In the genomic region with DNA sequence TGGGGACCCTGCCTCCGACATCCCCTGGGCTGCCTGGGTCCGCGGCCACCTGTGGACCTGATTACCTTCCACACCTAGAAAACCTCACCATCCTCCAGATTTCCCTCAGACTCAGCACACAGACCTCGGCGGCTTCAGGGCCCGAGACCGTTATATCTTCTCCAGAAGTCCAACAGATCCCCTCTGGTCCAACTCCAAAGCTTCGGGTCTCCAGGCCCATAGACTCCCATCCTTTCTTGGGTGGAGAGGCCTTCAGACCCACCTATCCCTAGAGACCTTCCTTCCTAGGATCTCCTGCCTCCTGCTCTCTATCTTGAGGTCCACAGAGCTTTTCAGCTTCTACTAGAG, we compare ENCODE assay signal across 8 mouse cellular contexts. TPM values are rescaled to one million over a fixed set of nuclear protein-coding genes. Genes with fewer than 3 reads are reported as not detected.
DNase-seq lines count a peak whose midpoint lies in the region; ATAC-seq and TF ChIP-seq lines count a peak whose summit lies in the region.

No protein-coding gene starts in this region.

- H3K4me3 ChIP-seq in left cerebral cortex, adult 2 months = peak overlapping the region; percentile 70
- H3K4me3 ChIP-seq in cortical plate, adult 2 months (ENCODE audit: insufficient read depth, low read length) = peak overlapping the region; percentile 53
- H3K4me3 ChIP-seq in hindbrain, postnatal 0 days (ENCODE audit: low read length) = peak overlapping the region; percentile 80
- H3K4me3 ChIP-seq in myocyte = peak overlapping the region; percentile 58

- H3K9ac ChIP-seq in hindbrain, postnatal 0 days (replicated peaks; ENCODE audit: low read length) = peak overlapping the region; percentile 85

- no peaks in the 10 kb centered on the region for H3K27me3 ChIP-seq in hindbrain, postnatal 0 days (ENCODE audit: insufficient read depth, low read length)
- H3K27me3 ChIP-seq in myocyte (ENCODE audit: control insufficient read depth, insufficient read depth, insufficient read length) = no peaks in the 10 kb centered on the region

- no peaks in the 10 kb centered on the region for H3K9me3 ChIP-seq in hindbrain, postnatal 0 days (ENCODE audit: low read length)

- no peaks in the 10 kb centered on the region for H3K36me3 ChIP-seq in hindbrain, postnatal 0 days (ENCODE audit: insufficient read depth, low read length)
- H3K36me3 ChIP-seq in myocyte (ENCODE audit: control insufficient read depth, insufficient read depth) = no peaks in the 10 kb centered on the region

- TF ChIP-seq POLR2A in cortical plate, adult 2 months (IDR thresholded peaks at IDR 0.05; ENCODE audit: extremely low read depth, insufficient read depth, low read length) = no peak
- TF ChIP-seq POLR2A in myocyte (IDR thresholded peaks at IDR 0.05; ENCODE audit: insufficient read length, low read depth) = no peak

- intact Hi-C loops in left cerebral cortex, adult 2 months (cut with DNase I) = no loop called here
- intact Hi-C loops in left cerebral cortex, postnatal 4 days (cut with DNase I) = no loop called here

- H3K4me2 ChIP-seq in hindbrain, postnatal 0 days (ENCODE audit: low read depth, low read length) = peak overlapping the region; percentile 93
- peak overlapping the region; percentile 94 for H3K4me2 ChIP-seq in myocyte (ENCODE audit: low read depth)

- DNase-seq in left cerebral cortex, adult 2 months (ENCODE audit: extremely low spot score in 1 of 2, low spot score in 2 of 2) = no peak
- no peak for DNase-seq in left cerebral cortex, postnatal 4 days
- DNase-seq in hindbrain, postnatal 0 days (ENCODE audit: low spot score) = peak; percentile 20
- no peak for DNase-seq in adrenal gland, postnatal 4 days (ENCODE audit: low spot score in 2 of 2)
- DNase-seq in gastrocnemius, adult 8-10 months (ENCODE audit: low spot score in 2 of 2) = no peak
- no peak for DNase-seq in thymus, postnatal 25 days

- peak overlapping the region; percentile 84 for H3K27ac ChIP-seq in left cerebral cortex, adult 2 months
- 0 out of 2 replicates have a peak overlapping the region, but pooled peaks have one; percentile 22 for H3K27ac ChIP-seq in cortical plate, adult 2 months (ENCODE audit: insufficient read depth, low read length)
- H3K27ac ChIP-seq in hindbrain, postnatal 0 days = peak overlapping the region; percentile 76; the same call in 1 of the 2 replicates

- peak overlapping the region; percentile 66 for H3ac ChIP-seq in myocyte (ENCODE audit: control insufficient read depth, insufficient read length)

- peaks cover 9% of the 10 kb centered on the region for H3K4me1 ChIP-seq in cortical plate, adult 2 months (ENCODE audit: control insufficient read depth, insufficient read depth, low read length)
- peaks cover 19% of the 10 kb centered on the region for H3K4me1 ChIP-seq in hindbrain, postnatal 0 days (ENCODE audit: insufficient read depth, low read length)

- H3K79me2 ChIP-seq in myocyte (ENCODE audit: control insufficient read depth, insufficient read depth) = peaks cover 46% of the 10 kb centered on the region

- no peak for ATAC-seq in hindbrain, postnatal 0 days

- 5% methylated on average over 8 of the region's 8 CpGs for WGBS in hindbrain, postnatal 0 days

- TF ChIP-seq CTCF in left cerebral cortex, adult 2 months (IDR thresholded peaks at IDR 0.05) = no peak
- TF ChIP-seq CTCF in cortical plate, adult 2 months (IDR thresholded peaks at IDR 0.05; ENCODE audit: extremely low read depth, insufficient read depth, low read length) = no peak
- TF ChIP-seq CTCF in hindbrain, postnatal 0 days (IDR thresholded peaks at IDR 0.05; ENCODE audit: low read depth) = no peak

TF ChIP-seq in myocyte, 11 proteins besides CTCF, POLR2A, EP300 and RAD21:
- TF ChIP-seq USF1 (IDR thresholded peaks at IDR 0.05; ENCODE audit: low read depth) (no peak), TCF3 (IDR thresholded peaks at IDR 0.05; ENCODE audit: insufficient read length, low read depth) (no peak), REST (IDR thresholded peaks at IDR 0.05; ENCODE audit: insufficient read depth, insufficient read length) (no peak), MAX (IDR thresholded peaks at IDR 0.05; ENCODE audit: low read depth) (no peak), SRF (IDR thresholded peaks at IDR 0.05; ENCODE audit: control insufficient read depth, insufficient read length, low read depth) (no peak), E2F4 (IDR thresholded peaks at IDR 0.05; ENCODE audit: insufficient read depth) (no peak), CEBPB (IDR thresholded peaks at IDR 0.05; ENCODE audit: insufficient read depth, poor library complexity, severe bottlenecking) (no peak), MYOG (IDR thresholded peaks at IDR 0.05; ENCODE audit: control insufficient read depth in 1 of 3, insufficient read depth in 1 of 3, insufficient read length in 2 of 3, low read depth in 2 of 3) (no peak), MYOD1 (IDR thresholded peaks at IDR 0.05; ENCODE audit: control insufficient read depth in 1 of 3, insufficient read length in 2 of 3, low read depth in 2 of 3) (no peak), TCF12 (IDR thresholded peaks at IDR 0.05; ENCODE audit: insufficient read depth, poor library complexity, severe bottlenecking) (no peak), POLR2AphosphoS2 (IDR thresholded peaks at IDR 0.05; ENCODE audit: insufficient read length, low read depth) (no peak)

RNA-seq across cellular contexts. Expression of gene Fam118a, which starts 8.6 kb away (rescaled TPM):
- 10 to 100 TPM; 24.4 to 25.3 TPM for total RNA-seq in left cerebral cortex, adult 2 months (2021)
- 10 to 100 TPM; 28.3 to 31.7 TPM for total RNA-seq in left cerebral cortex, postnatal 4 days (2021)
- 14.2 and 17.6 TPM in 2 replicates for polyA plus RNA-seq in cortical plate, adult 2 months (2012; rRNA removed)
- total RNA-seq in hindbrain, postnatal 0 days (2014; rRNA removed) = 16.0 and 18.2 TPM in 2 replicates
- polyA plus RNA-seq in hindbrain, postnatal 0 days (2015; fragmentation: Nextera tagmentation; extraction: Ambion mirVana) = 29.0 and 30.3 TPM in 2 replicates
- 16.0 TPM for polyA plus RNA-seq in myocyte (2012; fragmentation: generic; extraction: Trizol)
- 10 to 100 TPM; 16.6 to 19.2 TPM for total RNA-seq in adrenal gland, postnatal 4 days (2021)
- total RNA-seq in gastrocnemius, adult 8-10 months (2022) = 1 to 10 TPM; 4.3 to 6.2 (median 5.2) TPM

RNA-seq across cellular contexts. Expression of gene Upk3a, which starts 20.4 kb away (rescaled TPM):
- not detected for total RNA-seq in left cerebral cortex, adult 2 months (2021)
- total RNA-seq in left cerebral cortex, postnatal 4 days (2021) = under 1 TPM in 1 of 2 experiments, not detected in 1; 0.48 TPM
- 0.19 TPM in 2 replicates for polyA plus RNA-seq in cortical plate, adult 2 months (2012; rRNA removed)
- total RNA-seq in hindbrain, postnatal 0 days (2014; rRNA removed) = 1.0 and 6.5 TPM in 2 replicates
- polyA plus RNA-seq in hindbrain, postnatal 0 days (2015; fragmentation: Nextera tagmentation; extraction: Ambion mirVana) = 2.2 and 2.6 TPM in 2 replicates
- not detected for polyA plus RNA-seq in myocyte (2012; fragmentation: generic; extraction: Trizol)
- total RNA-seq in adrenal gland, postnatal 4 days (2021) = not detected
- total RNA-seq in gastrocnemius, adult 8-10 months (2022) = not detected

RNA-seq across cellular contexts. Expression of gene 5031439G07Rik, which starts 49.0 kb away (rescaled TPM):
- 10 to 100 TPM; 72.8 to 94.8 TPM for total RNA-seq in left cerebral cortex, adult 2 months (2021)
- 100 to 1,000 TPM; 134 to 161 TPM for total RNA-seq in left cerebral cortex, postnatal 4 days (2021)
- 69.1 and 69.7 TPM in 2 replicates for polyA plus RNA-seq in cortical plate, adult 2 months (2012; rRNA removed)
- 123 and 127 TPM in 2 replicates for total RNA-seq in hindbrain, postnatal 0 days (2014; rRNA removed)
- polyA plus RNA-seq in hindbrain, postnatal 0 days (2015; fragmentation: Nextera tagmentation; extraction: Ambion mirVana) = 23.0 and 23.6 TPM in 2 replicates
- 44.0 TPM for polyA plus RNA-seq in myocyte (2012; fragmentation: generic; extraction: Trizol)
- 10 to 100 TPM; 40.4 to 44.4 TPM for total RNA-seq in adrenal gland, postnatal 4 days (2021)
- 100 to 1,000 TPM; 103 to 132 (median 110) TPM for total RNA-seq in gastrocnemius, adult 8-10 months (2022)

Comparison
In these comparisons a context has a peak if more than half of its experiments do, and no peak if none do; other contexts are left out.
1. H3K27ac ChIP-seq: peak in every context shown above with its lines; median percentile 84 in left cerebral cortex, adult 2 months; 76 in hindbrain, postnatal 0 days; 22 in cortical plate, adult 2 months.